Mouse (Mus musculus) megakaryocyte, embryonic 14.5 days (primary cell): ENCODE measurements around the gene Slc2a1.

ENCODE experiments used
- FLI1 ChIP-seq: IDR thresholded peaks from 2 replicates; pipeline ENCODE4 v1.6.1; 2012; ENCODE audit warnings: low read length, inconsistent platforms, mixed read lengths
- GATA1 ChIP-seq: IDR thresholded peaks from 3 replicates; pipeline ENCODE4 v1.6.1; 2012; ENCODE audit warnings: mixed read lengths, low read length, inconsistent platforms, borderline replicate concordance

DNA sequence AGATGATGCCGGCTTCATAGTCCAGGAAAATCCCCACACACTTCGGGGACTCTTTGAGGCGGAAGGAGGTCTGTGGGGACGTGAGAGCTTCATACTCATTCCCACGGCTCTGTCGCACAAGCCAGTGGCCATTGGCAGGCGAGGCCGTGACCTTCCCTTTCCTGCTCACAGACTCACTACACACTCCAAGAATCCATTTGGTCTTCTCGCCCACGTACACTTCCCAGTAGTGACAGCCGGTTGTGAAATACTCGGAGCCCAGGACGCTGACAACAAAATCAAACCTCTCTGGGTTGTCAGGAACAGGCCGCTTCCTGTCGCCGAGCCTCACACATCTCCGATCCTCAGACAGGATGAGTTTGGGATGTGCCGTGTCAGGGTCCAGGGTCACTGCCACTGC is 69.8 kb downstream of the Slc2a1 start:
- no peak for TF ChIP-seq FLI1
- no peak for TF ChIP-seq GATA1
